Comparison of ENCODE assay signal across 27 mouse cellular contexts in genomic region chr10:4523078-4523477, GRCm38 (mm10). TPM values are rescaled to one million over a fixed set of nuclear protein-coding genes. Genes with fewer than 3 reads are reported as not detected.
DNase-seq lines count a peak whose midpoint lies in the region; ATAC-seq and TF ChIP-seq lines count a peak whose summit lies in the region.
"Had no signal": no experiment of that assay in that cellular context is flagged by ENCODE, and none has a peak within 500 bp of the region (broad histone marks: within the 10 kb centered on the region; RNA-seq: fewer than 3 reads in every experiment).

No protein-coding gene starts in this region.

- H3K27me3 ChIP-seq in kidney, embryonic 14.5 days (ENCODE audit: control insufficient read depth, insufficient read depth, low read length), result no peaks in the 10 kb centered on the region
- H3K27me3 ChIP-seq in kidney, adult 2 months (replicated peaks; ENCODE audit: control insufficient read depth, insufficient read depth, low read length), result no peaks in the 10 kb centered on the region
- no peaks in the 10 kb centered on the region for H3K27me3 ChIP-seq in kidney, postnatal 0 days (ENCODE audit: insufficient read depth, low read length)
- H3K27me3 ChIP-seq: forebrain, embryonic 13.5 days; heart, embryonic 13.5 days; intestine, embryonic 15.5 days; Patski had no signal

- no peak overlapping the region for H3K9ac ChIP-seq in kidney, embryonic 14.5 days (ENCODE audit: low read depth, low read length)
- H3K9ac ChIP-seq in kidney, postnatal 0 days (ENCODE audit: low read depth, low read length), result no peak overlapping the region
- H3K9ac ChIP-seq: forebrain, embryonic 13.5 days; heart, embryonic 13.5 days; intestine, embryonic 15.5 days had no signal

- TF ChIP-seq POLR2A in kidney, adult 2 months (IDR thresholded peaks at IDR 0.05; ENCODE audit: low read depth, low read length), result no peak

- ATAC-seq in kidney, embryonic 14.5 days (ENCODE audit: low FRiP score, low TSS enrichment), result peak; percentile 59; the same call in 1 of the 2 replicates
- peak; percentile 61; the same call in 1 of the 2 replicates for ATAC-seq in kidney, postnatal 0 days (replicated peaks; ENCODE audit: low FRiP score, low read depth)
- peak; percentile 8; the same call in 1 of the 2 replicates for ATAC-seq in megakaryocyte progenitor cell, adult 5-6 weeks (replicated peaks; ENCODE audit: poor library complexity)
- ATAC-seq: forebrain, embryonic 13.5 days; forebrain, embryonic 16.5 days; hindbrain, embryonic 16.5 days; intestine, embryonic 15.5 days; Patski had no signal

- no peaks in the 10 kb centered on the region for H3K4me1 ChIP-seq in kidney, embryonic 14.5 days (ENCODE audit: control insufficient read depth, insufficient read depth, low read length)
- no peaks in the 10 kb centered on the region for H3K4me1 ChIP-seq in kidney, adult 2 months (ENCODE audit: control insufficient read depth, insufficient read depth, low read length)
- no peaks in the 10 kb centered on the region for H3K4me1 ChIP-seq in kidney, postnatal 0 days (replicated peaks; ENCODE audit: insufficient read depth, low read length)
- H3K4me1 ChIP-seq: forebrain, embryonic 13.5 days; heart, embryonic 10.5 days; heart, embryonic 13.5 days; intestine, embryonic 15.5 days had no signal

- DNase-seq in heart, adult 11 months, result peak; percentile 86
- DNase-seq in heart, adult 8-10 months (ENCODE audit: low spot score), result no peak
- DNase-seq in kidney, adult 2 months, result no peak
- no peak for DNase-seq in kidney, postnatal 0 days (ENCODE audit: low spot score)
- no peak for DNase-seq in kidney, adult 18-20 months
- DNase-seq in embryo, embryonic 9.5 days (ENCODE audit: extremely low spot score), result no peak
- DNase-seq: adrenal gland, postnatal 10 days; adrenal gland, postnatal 36 days; cerebellum, adult 18-20 months; cerebellum, adult 9-11 months; cerebellum, postnatal 25 days; embryo, embryonic 11 days; gastrocnemius, postnatal 10 days; gastrocnemius, postnatal 36 days; heart, adult 18-20 months; heart, postnatal 14 days; heart, postnatal 4 days had no signal

- no peaks in the 10 kb centered on the region for H3K36me3 ChIP-seq in kidney, embryonic 14.5 days (ENCODE audit: control insufficient read depth, insufficient read depth, low read length)
- no peaks in the 10 kb centered on the region for H3K36me3 ChIP-seq in kidney, adult 2 months (ENCODE audit: control insufficient read depth, insufficient read depth, low read length)
- no peaks in the 10 kb centered on the region for H3K36me3 ChIP-seq in kidney, postnatal 0 days (ENCODE audit: insufficient read depth, low read length)
- H3K36me3 ChIP-seq: forebrain, embryonic 10.5 days; heart, embryonic 10.5 days; heart, embryonic 13.5 days; intestine, embryonic 15.5 days had no signal

- H3K27ac ChIP-seq in kidney, embryonic 14.5 days (ENCODE audit: low read depth, low read length), result no peak overlapping the region
- no peak overlapping the region for H3K27ac ChIP-seq in kidney, adult 2 months (ENCODE audit: insufficient read depth, low read depth, low read length)
- no peak overlapping the region for H3K27ac ChIP-seq in kidney, postnatal 0 days
- H3K27ac ChIP-seq: forebrain, embryonic 10.5 days; forebrain, embryonic 13.5 days; heart, embryonic 10.5 days; heart, embryonic 13.5 days; intestine, embryonic 15.5 days had no signal

- no peak overlapping the region for H3K4me3 ChIP-seq in kidney, embryonic 14.5 days (ENCODE audit: low read length)
- H3K4me3 ChIP-seq in kidney, adult 2 months (ENCODE audit: insufficient read depth, low read depth, low read length), result no peak overlapping the region
- no peak overlapping the region for H3K4me3 ChIP-seq in kidney, postnatal 0 days (replicated peaks; ENCODE audit: low read depth, low read length)
- H3K4me3 ChIP-seq: forebrain, embryonic 10.5 days; forebrain, embryonic 13.5 days; heart, embryonic 10.5 days; heart, embryonic 13.5 days; intestine, embryonic 15.5 days had no signal

- H3K4me2 ChIP-seq in kidney, embryonic 14.5 days (replicated peaks; ENCODE audit: low read depth, low read length), result no peak overlapping the region
- no peak overlapping the region for H3K4me2 ChIP-seq in kidney, postnatal 0 days (ENCODE audit: low read length)
- H3K4me2 ChIP-seq: forebrain, embryonic 13.5 days; heart, embryonic 13.5 days; intestine, embryonic 15.5 days had no signal

- WGBS in kidney, embryonic 14.5 days, result 47% methylated on average over 4 of the region's 4 CpGs
- 63% methylated on average over 4 of the region's 4 CpGs for WGBS in kidney, adult 2 months
- 48% methylated on average over 4 of the region's 4 CpGs for WGBS in kidney, postnatal 0 days

- H3K9me3 ChIP-seq in kidney, embryonic 14.5 days (ENCODE audit: control insufficient read depth, low read length), result no peaks in the 10 kb centered on the region
- no peaks in the 10 kb centered on the region for H3K9me3 ChIP-seq in kidney, postnatal 0 days (replicated peaks; ENCODE audit: low read length)
- H3K9me3 ChIP-seq: heart, embryonic 10.5 days; intestine, embryonic 15.5 days had no signal

- TF ChIP-seq CTCF in kidney, adult 2 months (conservative IDR thresholded peaks at IDR 0.05; ENCODE audit: insufficient read depth, insufficient read length, low read depth, low read length), result no peak
- TF ChIP-seq CTCF in kidney, postnatal 0 days (IDR thresholded peaks at IDR 0.05; ENCODE audit: low read depth), result no peak

RNA-seq across cellular contexts. Expression of gene Ccdc170, which starts 40.8 kb away (rescaled TPM):
- under 1 TPM; 0.16 to 0.34 (median 0.23) TPM for total RNA-seq in heart, adult 8-10 months (2022)
- polyA plus RNA-seq in kidney, embryonic 14.5 days (2014; fragmentation: Nextera tagmentation; extraction: Ambion mirVana), result 0.47 and 1.0 TPM in 2 replicates
- 3.8 and 5.0 TPM in 2 replicates for polyA plus RNA-seq in kidney, adult 2 months (2012; rRNA removed)
- polyA plus RNA-seq in kidney, postnatal 0 days (2015; fragmentation: Nextera tagmentation; extraction: Ambion mirVana), result 1.0 and 1.3 TPM in 2 replicates
- total RNA-seq in megakaryocyte progenitor cell, adult 5-6 weeks (2015), result 0.10 and 0.12 TPM in 2 replicates
- 0.37 TPM in 1 of 2 replicates, not detected in the other for total RNA-seq in megakaryocyte progenitor cell, adult 5-6 weeks (2017)
- polyA plus RNA-seq: forebrain, embryonic 10.5 days; heart, embryonic 10.5 days; heart, embryonic 13.5 days had no signal

Comparison
In these comparisons a context has a peak if more than half of its experiments do, and no peak if none do; other contexts are left out.
1. ATAC-seq: peak in every context shown above with its lines; median percentile 61 in kidney, postnatal 0 days; 59 in kidney, embryonic 14.5 days; 8 in megakaryocyte progenitor cell, adult 5-6 weeks.